Mouse (Mus musculus) lung, postnatal 4 days (tissue): Measurements from ENCODE around the gene Gas2.
A peak's percentile ranks its signal among the peaks of the same experiment; 100 is the strongest.

Source experiments
- DNase-seq, 2 experiments: peaks; one replicate each; pipeline ENCODE4 v3.0.0; 2021

Gene Gas2

GRCm38 (mm10) chr7:51969379-51969778 is 107.6 kb downstream of the Gas2 start:
- no peak for DNase-seq

- DNase-seq: peak in 1 of 2 experiments; percentile 26
Observed at GRCm38 (mm10) chr7:51972252-51972855, 110.5 kb downstream of the Gas2 start.

- no peak for DNase-seq
Observed at GRCm38 (mm10) chr7:51973091-51973490, 111.3 kb downstream of the Gas2 start.

GRCm38 (mm10) chr7:51973526-51973925 is 111.7 kb downstream of the Gas2 start:
- DNase-seq: no peak

DNA sequence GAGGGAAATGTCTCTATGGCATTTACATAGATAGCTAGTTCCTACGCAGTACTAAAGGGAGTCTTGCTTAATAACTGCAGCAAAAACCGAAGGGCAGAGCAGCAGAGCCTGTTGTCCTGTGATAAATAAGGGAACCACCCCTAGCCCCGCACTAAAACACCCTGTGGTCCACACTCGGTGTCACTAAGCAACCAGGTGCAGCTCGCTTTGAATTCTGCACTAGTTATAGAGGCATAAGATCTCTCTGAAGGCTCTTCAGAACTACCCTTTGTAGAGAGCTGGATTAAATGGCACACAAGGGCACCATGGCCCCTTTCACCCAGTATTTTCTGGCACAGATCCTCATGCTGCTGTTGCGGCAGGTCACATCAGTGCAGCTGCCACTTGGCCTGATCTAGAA is 113.4 kb downstream of the Gas2 start:
- DNase-seq: no peak

- no peak for DNase-seq
Observed at GRCm38 (mm10) chr7:51979271-51979670, 117.5 kb downstream of the Gas2 start.

- no peak for DNase-seq
Observed at GRCm38 (mm10) chr7:51982303-51982702, 120.5 kb downstream of the Gas2 start.

DNA sequence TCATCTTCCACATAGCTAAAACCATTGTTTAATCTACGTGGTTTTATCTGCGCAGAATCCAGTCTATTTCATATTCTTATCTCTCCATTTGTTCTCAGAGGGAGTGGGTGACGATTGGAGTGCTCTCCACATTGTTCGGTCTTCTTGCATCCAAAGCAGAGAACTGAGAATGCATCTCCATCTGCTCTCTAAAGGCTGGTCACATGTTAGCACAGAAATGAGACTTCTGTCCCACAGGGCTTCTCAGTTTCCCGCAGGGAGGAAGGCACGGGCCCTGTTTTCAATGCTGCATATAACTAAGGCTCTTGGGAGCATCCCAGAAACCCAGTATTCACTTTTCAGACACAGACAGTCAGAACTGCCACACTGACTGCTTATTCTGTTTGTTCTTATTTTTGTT is 123.9 kb downstream of the Gas2 start:
- no peak for DNase-seq

- peak; percentile 17 to 25 for DNase-seq
Observed at GRCm38 (mm10) chr7:51986909-51987308, 125.1 kb downstream of the Gas2 start.

DNA sequence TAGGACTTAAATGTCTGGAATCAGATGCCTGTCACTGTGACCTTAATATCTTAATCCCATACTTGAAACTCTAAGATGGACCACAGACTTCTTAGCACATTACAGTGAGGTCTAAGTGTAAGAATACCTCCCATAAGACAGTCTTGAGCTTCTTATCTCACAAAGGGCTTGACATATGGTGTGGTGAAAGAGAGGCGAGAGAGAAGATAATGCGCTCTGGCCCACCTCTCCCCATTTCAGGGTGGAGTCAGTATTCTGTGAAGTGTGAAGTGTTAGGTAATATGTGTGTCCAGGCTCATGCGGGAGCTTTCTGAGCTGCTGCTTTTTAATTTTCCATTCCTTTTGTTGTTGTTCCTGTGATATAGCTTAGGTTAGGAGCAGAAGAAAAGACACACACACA is 129.2 kb downstream of the Gas2 start:
- DNase-seq: no peak

- peak; percentile 88 to 93 for DNase-seq
Observed at GRCm38 (mm10) chr7:52005511-52006295, 143.9 kb downstream of the Gas2 start, which contains the start of gene Svip. Svip (minus strand) TSS chr7:52006018.

DNA sequence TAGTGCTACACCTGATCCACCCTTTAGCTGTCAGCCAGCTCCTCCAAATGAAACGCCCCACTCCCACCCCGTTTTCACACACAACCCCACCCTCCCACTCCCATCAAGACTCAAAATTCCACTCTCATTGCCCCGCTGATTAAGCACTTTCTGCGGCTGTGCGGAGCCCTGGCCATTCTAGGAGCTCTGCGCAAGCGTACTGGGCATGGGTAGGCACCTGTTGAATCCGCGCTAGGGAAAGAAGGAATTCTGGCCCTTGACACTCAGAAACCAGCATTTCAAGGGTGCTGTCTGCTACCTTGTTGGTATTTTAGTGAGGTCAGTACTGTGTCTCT is 144.4 kb downstream of the Gas2 start:
- DNase-seq: no peak

GRCm38 (mm10) chr7:52007138-52007537 is 145.3 kb downstream of the Gas2 start:
- no peak for DNase-seq

DNA sequence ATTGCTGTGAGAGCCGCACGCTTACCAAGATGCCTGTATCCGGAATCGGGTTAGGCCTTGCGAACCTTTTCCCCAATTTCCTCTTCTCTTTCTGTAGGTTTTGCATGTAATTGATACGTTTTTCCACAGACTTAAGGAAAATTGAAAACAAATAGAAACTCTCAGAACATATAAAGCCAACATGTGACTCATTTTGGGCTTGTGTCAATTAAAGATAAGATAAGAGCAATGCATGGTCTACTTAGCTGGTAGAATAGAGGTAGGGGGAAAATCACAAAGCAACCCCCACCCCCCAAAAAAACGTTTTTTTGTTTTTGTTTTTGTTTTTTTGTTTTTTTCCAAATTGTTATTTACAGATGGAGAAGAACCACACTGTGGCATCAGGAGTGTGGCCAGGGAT is 151.6 kb downstream of the Gas2 start:
- DNase-seq: no peak

DNA sequence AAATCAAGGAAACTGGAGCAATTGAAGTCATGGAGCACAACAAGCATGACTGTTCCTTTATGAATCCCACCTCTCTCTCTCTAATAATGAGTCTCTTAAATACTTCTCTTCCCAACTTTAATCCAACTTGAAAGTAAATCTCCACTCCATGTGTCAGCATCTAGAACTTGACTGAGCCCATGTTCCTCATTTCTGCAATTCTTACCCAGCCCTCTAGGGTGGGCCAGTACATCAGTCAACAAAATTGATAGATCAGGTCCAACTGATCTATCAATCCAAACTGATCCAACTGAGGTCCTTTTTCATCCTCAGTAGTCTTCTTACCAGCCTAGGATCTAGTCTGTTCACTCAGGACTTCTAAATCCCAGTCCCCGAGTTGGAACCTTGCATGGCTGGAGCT is 153.4 kb downstream of the Gas2 start:
- DNase-seq: no peak

GRCm38 (mm10) chr7:52015628-52016027 is 153.8 kb downstream of the Gas2 start, which contains the start of gene 1700015G11Rik:
1700015G11Rik (minus strand) TSS chr7:52015728.
- no peak for DNase-seq

- DNase-seq: no peak
Observed at GRCm38 (mm10) chr7:52022039-52022438, 160.2 kb downstream of the Gas2 start.

GRCm38 (mm10) chr7:52024050-52024626 is 162.3 kb downstream of the Gas2 start:
- no peak for DNase-seq

GRCm38 (mm10) chr7:52037600-52038582 is 176.1 kb downstream of the Gas2 start:
- DNase-seq: peak in 1 of 2 experiments; percentile 11
